Mouse (Mus musculus) T-helper 17 cell (primary cell): ENCODE results near the gene Ebpl.

Experiments used
- in situ Hi-C, 2 experiments: fragments of 300-600 bp; cut with MboI, MseI; formaldehyde crosslinking; loops; 1 replicate in 1 of 2; 2 replicates in 1 of 2; pipeline ENCODE4 v1.15.1; 2025; ENCODE audit warnings: high pct_unique_total_duplicates in 2 of 2

The Ebpl gene

GRCm38 (mm10) chr14:61360131-61360980 is at the start of gene Ebpl:
TSS of gene Ebpl (minus strand) at chr14:61360439.
- in situ Hi-C loops: no loop called here

- in situ Hi-C loops: no loop called here
Measured at GRCm38 (mm10) chr14:61410020-61410419, 49.8 kb upstream of the Ebpl start.

GRCm38 (mm10) chr14:61407055-61407454 is 46.8 kb upstream of the Ebpl start:
- in situ Hi-C loops: no loop called here

- in situ Hi-C loops: no loop called here
Measured at GRCm38 (mm10) chr14:61405761-61406160, 45.5 kb upstream of the Ebpl start.

- in situ Hi-C loops: no loop called here
Measured at GRCm38 (mm10) chr14:61404941-61405340, 44.7 kb upstream of the Ebpl start.

GRCm38 (mm10) chr14:61394745-61395144 is 34.5 kb upstream of the Ebpl start:
- in situ Hi-C loops: no loop called here

- in situ Hi-C loops: no loop called here
Measured at GRCm38 (mm10) chr14:61390586-61390985, 30.3 kb upstream of the Ebpl start.

GRCm38 (mm10) chr14:61367290-61367689 is 7.1 kb upstream of the Ebpl start:
- in situ Hi-C loops: no loop called here

- in situ Hi-C loops: no loop called here
Measured at GRCm38 (mm10) chr14:61364656-61365055, 4.4 kb upstream of the Ebpl start.

- in situ Hi-C loops: no loop called here
Measured at GRCm38 (mm10) chr14:61363734-61364133, 3.5 kb upstream of the Ebpl start.

GRCm38 (mm10) chr14:61362268-61362667 is 2.0 kb upstream of the Ebpl start:
- in situ Hi-C loops: no loop called here

- in situ Hi-C loops: no loop called here
Measured at GRCm38 (mm10) chr14:61360981-61361511, 807 bp upstream of the Ebpl start.

- in situ Hi-C loops: no loop called here
Measured at GRCm38 (mm10) chr14:61354251-61355235, 5.7 kb downstream of the Ebpl start.

- in situ Hi-C loops: no loop called here
Measured at GRCm38 (mm10) chr14:61350808-61351207, 9.4 kb downstream of the Ebpl start.

- in situ Hi-C loops: no loop called here
Measured at GRCm38 (mm10) chr14:61349876-61350275, 10.4 kb downstream of the Ebpl start.

GRCm38 (mm10) chr14:61346827-61347698 is 13.2 kb downstream of the Ebpl start:
- in situ Hi-C loops: no loop called here

GRCm38 (mm10) chr14:61344590-61344989 is 15.6 kb downstream of the Ebpl start:
- in situ Hi-C loops: no loop called here

- in situ Hi-C loops: no loop called here
Measured at GRCm38 (mm10) chr14:61339381-61339780, 20.9 kb downstream of the Ebpl start.

GRCm38 (mm10) chr14:61330996-61331561 is 29.2 kb downstream of the Ebpl start:
- in situ Hi-C loops: loop anchor here (5.0 kb wide), 2 partner anchors 161 to 171 kb away; no protein-coding TSS in a partner anchor

GRCm38 (mm10) chr14:61330591-61330990 is 29.6 kb downstream of the Ebpl start:
- in situ Hi-C loops: loop anchor here (5.0 kb wide), 2 partner anchors 162 to 172 kb away; no protein-coding TSS in a partner anchor
